Mouse (Mus musculus) testis, adult 2 months (tissue): Measurements from ENCODE around the gene Vps52.

ENCODE experiments used
- CTCF ChIP-seq: fragments of 200-500 bp; IDR thresholded peaks from 2 replicates; pipeline ENCODE4 v1.5.1; 2012; ENCODE audit warnings: low read depth, mild to moderate bottlenecking, inconsistent platforms, low read length, moderate library complexity; ENCODE audit not compliant: control insufficient read depth, insufficient read depth, insufficient replicate concordance
- POLR2A ChIP-seq: fragments of 200-500 bp; IDR thresholded peaks from 2 replicates; pipeline ENCODE4 v1.6.1; 2012; ENCODE audit warnings: low read depth, mild to moderate bottlenecking, inconsistent platforms, low read length, moderate library complexity; ENCODE audit not compliant: control insufficient read depth

DNA sequence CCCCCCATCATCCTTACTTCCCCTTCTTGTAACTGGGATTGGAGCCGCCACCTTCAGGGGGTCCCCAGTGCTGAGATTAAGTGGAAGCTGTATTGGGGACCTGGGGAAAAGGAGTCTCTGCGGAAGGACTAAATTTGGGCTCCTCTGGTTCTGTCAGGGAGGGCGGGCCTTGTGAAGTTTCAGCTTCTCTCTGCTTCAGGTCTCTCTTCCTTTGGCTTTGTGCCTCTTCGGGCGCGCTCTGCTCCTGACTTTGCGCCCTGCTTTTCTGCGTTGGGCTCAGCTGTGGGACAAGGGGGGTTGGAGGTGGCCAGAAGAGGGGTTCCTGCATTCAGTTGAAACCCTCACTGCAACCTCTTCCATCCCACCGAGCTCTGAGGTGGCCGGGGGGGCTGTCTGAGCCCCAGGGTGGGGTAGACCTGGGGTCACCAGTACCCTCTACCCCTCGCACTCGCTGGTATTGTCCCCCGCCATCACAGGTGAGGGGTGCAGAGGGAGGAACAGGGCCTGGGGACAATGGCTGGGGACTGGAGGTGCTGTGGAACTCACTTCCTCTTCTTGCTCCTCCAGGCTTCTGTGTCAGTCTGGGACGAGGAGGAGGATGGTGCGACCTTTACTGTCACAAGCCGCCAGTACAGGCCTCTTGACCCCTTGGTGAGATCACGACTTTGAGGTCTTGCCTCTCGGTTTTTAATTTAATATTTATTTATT lies 24.3 kb upstream of the Vps52 start:
- no peak for TF ChIP-seq CTCF
- no peak for TF ChIP-seq POLR2A
